Mouse (Mus musculus): ENCODE measurements around the gene Mmp24.

The Mmp24 gene

DNA sequence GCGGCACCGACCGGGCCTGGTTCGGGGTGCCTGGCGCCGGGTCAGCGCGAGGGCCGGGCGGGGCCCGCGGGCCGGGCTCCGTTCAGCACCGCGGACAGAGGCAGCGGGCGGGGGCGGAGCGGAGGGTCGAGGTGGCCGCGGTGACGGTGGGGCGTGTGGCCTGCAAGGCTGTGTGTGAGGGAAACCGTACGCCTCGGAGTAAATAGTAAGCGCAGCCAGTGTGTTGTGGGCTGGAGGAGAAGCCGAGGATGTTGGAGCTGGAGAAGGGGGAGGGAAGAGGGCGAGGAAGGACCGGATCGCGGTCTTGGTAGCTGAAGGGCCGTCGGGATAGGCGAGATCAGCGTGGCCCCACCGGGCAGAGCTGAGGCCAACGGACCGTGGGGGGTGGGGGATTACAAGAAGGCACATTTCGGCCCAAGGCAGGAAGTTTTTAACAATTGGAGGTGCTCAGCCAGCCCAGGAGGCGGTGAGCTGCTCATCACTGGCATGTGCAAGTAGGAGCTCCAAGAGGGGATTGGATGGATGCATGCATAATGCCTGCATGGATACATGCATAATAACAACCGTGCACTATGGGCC, 632 bp downstream of the Mmp24 start:
- DNase-seq (ENCODE audit: inconsistent ontology term) = peak; percentile 72

DNA sequence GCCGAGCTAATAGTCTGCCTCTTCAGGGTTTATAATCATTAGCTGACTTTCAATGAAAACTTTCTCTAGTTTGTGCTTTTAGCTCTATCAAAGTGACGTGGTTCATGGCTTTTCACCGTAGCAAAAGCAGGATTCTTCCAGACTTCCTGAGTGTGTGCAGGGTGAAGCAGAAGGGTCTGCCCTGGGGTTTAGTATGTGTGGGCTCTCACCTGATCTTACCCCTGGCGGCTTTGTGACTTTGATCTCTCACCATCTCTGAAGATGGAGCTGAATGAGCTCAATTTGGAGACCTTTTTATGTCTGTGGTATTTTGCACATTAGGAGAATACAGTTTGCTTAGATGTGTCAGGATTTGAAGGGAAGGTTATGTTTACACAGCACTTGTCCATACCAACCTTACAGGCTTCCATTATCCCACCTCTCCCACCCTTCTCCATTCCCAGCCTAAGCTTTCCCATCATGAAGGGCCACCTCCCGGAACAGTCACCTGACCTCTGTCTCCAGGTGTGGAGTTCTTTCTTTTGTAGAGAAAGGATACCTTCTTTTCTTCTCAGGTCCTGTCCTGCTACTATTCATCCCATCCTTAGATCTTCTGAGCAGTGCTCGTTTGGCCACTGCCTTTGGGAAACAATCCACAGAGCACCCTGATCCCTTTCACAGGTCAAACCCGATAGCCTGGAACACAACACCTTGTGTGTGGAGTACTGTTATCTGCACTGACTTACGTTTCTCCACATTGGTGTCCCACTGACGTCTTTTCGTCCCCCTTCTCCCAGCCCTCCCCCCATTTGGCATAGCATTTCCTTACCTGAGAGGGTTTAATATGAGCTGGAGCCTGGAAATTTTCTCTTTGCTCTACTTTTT, 1.9 kb downstream of the Mmp24 start:
- no peak for DNase-seq (ENCODE audit: inconsistent ontology term)

DNA sequence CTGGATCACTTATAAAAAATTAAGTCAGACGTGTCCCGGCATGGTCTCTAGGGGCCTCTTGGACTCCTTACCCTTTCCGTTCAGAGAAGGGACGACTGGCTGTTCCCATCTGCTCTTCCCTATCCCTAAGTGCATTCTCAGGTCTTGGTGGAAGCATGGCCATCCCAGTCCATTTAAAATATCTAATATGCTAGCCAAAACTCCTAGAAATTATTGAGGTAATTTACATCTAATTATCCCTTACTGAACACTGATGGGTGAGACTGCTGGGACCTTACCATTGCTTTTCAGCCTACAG, 2.5 kb downstream of the Mmp24 start:
- no peak for DNase-seq (ENCODE audit: inconsistent ontology term)

DNA sequence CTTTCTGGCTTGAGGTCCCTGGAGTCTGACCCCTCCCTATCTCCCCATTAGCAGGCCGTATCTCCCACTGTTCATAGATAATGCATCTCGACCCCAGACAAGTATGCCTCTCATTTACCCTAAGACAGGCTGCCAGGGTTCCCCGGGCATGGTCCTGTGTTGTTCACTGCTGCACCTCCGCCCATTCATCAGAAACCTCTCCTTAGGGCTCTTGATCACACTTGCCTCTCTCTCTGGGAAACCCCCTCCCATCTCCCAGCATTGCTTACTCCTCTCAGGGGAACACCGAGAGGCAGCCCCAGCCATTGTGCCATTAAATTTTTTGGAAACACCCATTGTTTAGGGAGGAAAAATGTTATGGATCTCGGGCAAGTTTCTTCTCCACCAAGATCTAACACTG, 2.9 kb downstream of the Mmp24 start:
- no peak for DNase-seq (ENCODE audit: inconsistent ontology term)

DNA sequence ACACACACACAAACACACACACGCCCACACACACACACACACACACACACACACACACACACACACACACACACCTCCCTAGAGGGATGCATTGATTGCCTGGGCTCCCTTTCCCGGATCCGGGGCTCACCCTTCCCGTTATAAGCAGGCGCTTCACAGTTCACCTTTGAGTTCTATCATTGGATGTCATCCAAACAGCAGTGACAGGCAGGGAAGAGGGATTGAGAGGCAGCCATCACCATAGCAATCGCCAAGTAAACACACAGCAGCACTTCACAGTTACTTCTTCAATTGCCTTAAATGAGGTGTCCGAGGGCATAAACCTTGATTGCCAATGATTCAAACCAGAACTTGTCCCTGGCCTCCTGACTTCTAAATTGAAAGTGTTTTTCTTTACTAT, 3.9 kb downstream of the Mmp24 start:
- DNase-seq (ENCODE audit: inconsistent ontology term) = peak; percentile 14

DNA sequence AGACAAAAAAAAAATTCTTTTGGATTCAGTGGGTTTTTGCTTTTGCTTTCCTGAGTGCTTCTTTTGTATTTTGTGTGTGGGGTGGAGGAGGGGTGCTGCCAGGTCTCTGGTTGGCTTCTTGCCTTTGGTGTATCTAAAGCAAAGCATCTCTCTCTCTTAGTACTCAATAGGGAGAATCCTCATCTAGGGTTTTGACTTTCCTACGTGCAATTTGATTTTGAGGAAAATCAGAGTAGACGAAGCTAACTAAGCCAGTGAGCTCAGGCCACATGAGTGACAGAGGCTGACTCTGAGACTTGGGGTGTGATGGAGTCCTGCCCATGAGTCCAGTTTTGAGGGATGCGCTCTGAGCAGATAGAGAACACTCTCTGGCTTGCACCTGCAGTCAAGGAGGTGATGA, 4.4 kb downstream of the Mmp24 start:
- DNase-seq (ENCODE audit: inconsistent ontology term) = no peak

DNA sequence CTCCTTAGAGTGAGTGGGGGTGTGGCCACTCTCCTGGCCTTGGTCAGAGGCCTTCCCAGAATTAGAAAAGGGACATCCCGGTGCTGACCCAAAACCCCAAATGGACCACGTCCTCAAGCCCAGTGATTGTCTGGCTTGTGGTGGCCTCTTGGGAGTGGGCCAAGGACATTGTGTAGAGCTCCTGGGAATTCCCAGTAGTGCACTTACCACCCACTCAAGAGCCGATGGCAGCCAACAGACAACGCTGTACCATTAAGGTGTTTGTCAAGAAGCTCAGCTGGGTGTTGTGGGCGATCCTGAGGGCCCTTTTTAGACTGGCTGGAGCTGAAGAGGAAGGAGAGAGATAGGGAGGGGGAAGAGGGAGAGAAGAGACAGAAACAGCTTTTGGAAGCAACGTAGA, 9.4 kb downstream of the Mmp24 start:
- DNase-seq (ENCODE audit: inconsistent ontology term) = no peak

DNA sequence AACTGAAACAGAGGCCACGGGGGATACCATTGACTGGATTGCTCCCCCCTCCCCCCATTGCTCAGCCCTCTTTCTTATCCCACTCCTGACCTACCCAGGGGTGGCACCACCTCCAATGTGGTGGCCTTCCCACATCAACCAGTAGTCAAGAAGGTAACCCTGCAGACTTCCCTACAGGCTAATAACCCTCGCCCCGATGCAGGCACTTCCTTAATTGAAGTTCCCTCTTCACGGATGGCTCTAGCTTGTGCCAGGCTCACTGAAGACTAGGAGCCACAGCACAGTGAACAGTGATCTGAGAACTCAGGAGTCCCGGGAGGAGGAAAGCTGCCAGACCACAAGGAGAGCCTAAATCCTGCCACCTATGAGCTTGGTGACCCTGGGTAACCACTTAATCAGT, 11.8 kb downstream of the Mmp24 start:
- no peak for DNase-seq (ENCODE audit: inconsistent ontology term)

DNA sequence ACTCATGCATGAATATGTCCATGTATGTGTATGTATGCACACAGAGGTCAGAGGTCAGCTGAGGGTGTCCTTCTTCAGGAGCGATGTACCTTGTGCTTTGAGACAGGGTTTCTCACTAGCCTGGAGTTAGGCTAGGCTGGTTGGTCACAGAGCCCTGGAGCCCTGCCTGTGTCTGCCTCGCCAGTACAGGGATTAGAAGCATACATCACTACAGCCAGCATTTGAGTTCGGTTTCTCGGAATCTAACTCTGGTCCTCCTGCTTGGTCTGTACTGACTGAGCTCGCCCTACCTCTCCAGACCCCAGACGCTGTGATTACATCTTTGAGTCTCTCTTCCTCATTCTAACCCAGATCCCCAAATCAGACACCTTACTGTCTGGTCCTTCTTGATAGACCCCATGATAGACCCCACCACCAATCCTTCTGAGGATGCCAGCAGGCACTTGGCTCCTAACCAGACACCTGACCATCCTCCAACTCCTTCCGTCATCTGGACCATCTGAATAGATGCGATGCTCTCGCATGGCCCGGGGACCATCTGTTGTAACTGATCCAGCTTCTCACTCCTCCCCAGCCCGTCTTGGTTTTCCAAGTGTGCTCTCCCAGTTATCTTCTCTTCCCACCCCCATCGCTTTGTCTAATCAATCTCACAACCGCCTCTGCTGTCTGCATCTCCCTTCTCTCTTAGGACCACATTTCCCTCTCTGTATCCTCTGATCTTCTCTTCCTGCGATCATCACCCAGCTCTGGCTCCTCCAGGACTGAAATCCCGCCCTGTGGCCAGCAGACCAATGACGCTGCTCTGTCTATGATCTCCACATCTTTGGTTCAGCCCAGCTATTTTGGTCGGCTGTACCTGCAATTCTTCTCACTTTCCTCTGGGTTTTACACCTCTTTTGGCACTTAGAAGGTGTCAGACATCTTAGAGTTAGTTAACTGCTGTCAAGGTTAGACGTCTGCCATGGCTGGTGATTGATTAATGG, 13.1 kb downstream of the Mmp24 start:
- no peak for DNase-seq (ENCODE audit: inconsistent ontology term)

DNA sequence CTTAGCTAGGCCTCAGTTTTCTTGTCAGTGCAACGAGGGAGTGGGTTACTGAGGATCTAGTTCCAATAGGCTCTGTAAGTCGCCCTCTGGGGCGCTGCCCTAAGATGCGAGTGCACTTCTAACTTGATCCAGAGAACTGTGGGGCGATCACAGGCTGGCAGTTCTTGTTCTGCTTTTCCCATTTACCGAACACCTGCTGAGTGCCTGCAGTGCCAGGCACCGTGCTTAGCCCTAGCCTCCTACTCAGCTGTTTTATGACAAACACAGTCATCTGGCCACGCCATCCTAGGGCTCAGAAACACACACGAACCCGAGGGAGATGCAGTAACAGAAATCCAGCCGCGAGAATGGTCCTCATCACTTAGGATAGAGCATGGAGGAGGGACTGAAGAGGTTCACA, 17.8 kb downstream of the Mmp24 start:
- DNase-seq (ENCODE audit: inconsistent ontology term) = no peak

DNA sequence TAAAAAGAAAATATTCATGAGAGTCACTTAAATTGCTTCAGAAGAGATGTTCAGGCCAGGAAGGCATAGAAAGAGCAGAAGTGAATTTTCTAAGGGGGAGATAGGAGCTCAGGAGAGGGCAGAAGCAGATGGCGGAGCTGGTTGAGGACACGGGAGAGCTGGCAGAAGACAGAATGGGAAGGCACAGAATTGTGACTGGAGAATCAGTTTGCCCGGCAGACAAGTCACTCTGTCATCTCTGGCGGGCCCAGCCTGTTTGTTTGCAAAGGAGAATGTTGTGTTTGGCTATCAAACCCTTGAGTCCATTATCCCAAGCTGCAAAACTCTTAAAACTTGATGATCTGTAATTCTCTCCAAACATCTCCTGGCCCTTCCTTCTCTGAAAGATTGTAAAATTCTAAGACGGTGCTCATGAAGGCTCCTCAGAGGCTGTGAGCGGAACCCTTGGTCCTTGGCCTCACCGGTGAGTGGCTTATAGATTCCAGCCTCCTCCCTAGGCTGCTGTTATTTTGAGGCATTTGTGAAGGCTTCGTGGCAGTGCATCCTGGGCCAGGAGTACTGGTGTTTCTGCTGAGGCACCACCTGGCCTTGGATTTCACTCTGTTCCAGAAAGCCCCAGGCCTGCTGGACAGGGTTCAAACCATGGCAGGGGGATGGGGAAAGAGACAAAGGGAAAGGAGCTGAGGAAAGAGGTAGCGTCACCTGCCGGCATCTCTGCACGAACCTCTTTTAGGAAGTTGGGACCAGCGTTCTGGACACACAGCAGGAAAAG, 19.7 kb downstream of the Mmp24 start:
- no peak for DNase-seq (ENCODE audit: inconsistent ontology term)

DNA sequence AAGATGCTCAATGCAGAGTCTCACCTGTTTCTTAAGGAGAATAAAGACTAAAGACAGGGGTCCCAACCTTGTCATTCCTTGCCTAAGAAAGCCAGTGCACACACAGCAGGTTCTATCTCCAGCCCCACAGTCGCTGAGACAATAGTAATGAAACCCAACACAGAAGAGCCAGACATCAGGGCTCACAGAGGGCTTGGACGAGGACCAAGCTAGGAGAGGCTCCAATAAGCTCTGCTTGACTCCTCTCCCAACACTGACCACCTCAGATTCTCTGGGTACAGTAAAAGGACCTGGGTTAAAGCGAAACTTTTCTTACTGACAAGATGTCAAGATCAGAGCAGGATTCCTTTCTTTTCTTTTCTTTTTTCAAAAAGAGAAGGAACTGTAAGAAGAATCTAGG, 23.5 kb downstream of the Mmp24 start:
- DNase-seq (ENCODE audit: inconsistent ontology term) = no peak

DNA sequence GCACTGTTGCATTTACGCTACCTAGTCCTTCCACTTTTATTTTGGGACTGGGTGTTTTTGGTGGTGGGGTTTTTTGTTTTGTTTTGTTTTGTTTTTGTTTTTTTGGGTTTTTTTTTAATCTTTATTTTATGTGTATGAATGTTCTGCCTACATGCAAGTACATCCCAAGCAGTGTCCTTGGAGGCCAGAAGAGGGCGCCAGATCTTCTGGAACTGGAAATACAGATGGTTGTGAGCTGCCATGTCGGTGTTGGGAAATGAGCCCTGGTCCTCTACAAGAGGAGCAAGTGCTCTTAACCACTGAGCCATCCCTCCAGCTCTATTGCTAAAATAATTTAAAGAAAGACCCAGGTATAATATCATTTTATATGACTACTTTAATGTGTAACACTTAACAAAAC, 27.6 kb downstream of the Mmp24 start:
- no peak for DNase-seq (ENCODE audit: inconsistent ontology term)

DNA sequence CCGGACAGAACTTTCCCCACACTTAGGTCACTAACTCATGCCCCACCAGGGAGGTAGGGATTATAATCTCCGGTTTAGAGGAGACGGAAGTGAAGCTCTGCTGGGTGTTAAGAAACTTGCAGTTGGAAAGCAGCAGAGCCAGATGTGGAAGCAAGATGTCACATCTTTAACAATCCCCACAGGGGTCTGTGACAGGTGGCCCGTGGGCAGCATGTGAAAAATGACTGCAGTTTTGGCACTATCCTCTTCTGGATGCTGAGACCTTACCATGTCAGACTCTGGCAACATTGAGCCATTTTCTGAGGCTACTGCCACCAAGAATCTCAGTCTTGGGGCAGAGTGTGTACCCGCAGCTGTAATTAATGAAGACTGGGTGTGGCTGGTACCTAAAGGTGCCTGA, 28.9 kb downstream of the Mmp24 start:
- DNase-seq (ENCODE audit: inconsistent ontology term) = no peak

DNA sequence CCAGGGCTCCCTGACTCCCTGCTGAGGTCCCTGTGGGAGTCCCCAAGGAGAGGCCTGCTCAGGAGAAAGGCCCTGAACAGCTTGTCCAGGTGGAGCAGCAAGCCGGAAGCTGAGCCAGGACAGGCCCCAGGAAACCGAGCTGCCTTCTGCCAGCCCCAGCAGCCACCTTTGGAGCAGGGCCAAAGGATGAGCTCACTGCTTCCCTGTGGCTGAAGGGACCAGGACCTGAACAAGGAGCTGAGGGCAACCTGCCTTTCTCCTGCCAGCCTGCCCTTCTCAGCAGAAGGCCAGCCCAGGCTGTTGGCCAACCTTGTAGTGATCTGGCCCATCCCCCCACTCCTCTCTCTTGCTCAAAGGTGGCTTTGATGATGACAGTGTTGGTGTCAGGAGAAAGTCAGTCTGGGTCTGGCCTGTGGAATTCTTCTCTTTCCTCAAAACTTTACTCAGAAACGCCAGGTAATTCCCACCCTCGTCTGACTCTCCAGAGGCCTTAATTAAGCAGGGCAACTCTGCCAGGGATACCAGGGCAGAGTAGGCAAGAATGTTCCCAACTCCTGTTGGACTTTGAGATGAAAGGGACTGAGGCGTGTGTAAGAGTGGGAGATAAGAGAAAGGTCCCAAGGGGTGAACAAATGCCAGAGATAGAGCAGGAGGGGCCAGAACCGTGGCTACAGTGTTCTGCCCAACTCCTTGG, 30.2 kb downstream of the Mmp24 start:
- peak; percentile 68 for DNase-seq (ENCODE audit: inconsistent ontology term)

DNA sequence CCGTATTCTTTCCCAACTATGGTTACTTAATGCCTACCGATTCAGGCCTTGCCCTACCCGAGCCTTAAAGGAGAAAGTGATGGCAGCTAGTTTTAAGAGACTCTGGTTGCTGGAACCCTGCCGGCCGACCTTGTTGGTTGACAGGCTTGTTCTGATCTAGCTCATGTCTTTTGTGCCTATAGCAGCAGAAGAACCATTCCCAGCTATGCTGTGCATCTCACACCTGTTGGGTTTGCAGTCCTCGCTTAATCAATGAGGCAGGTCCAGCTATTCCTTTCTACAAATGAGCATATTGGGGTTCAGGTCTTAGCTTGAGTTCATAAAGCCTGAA, 30.7 kb downstream of the Mmp24 start:
- no peak for DNase-seq (ENCODE audit: inconsistent ontology term)

DNA sequence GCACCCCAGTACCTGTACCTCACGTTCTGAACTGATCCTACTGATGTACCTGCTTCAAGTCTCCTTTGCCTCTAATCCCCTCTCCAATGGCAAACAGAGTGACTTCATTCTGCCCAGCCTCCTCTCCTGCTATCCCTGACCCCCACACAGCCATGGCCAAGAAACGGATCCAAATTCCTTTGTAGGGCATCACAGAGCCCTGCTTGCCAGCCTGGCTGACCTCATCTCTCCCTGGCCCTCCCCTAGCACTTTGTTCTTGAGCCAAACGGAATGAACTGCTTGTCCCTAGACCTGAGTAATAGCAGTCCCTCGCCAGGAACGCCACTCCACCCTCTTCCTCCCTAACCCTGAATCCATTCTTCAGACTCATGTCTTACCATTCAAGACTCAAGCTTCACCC, 31.4 kb downstream of the Mmp24 start:
- peak; percentile 84 for DNase-seq (ENCODE audit: inconsistent ontology term)

DNA sequence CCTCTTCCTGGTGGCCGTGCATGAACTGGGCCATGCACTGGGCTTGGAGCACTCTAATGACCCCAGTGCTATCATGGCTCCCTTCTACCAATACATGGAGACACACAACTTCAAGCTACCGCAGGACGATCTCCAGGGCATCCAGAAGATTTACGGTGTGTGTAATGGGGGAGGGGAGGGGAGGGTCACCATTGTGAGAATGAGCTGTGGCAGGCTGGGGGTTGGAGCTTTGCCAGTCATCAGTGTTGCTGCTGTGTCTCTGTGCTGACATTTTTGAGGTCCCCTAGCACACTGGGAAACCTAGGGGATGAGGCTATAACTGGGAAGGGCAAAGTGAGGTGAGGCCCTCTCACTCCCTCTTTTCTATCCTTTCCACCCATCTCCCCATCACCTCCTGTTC, 32.3 kb downstream of the Mmp24 start:
- DNase-seq (ENCODE audit: inconsistent ontology term) = no peak

DNA sequence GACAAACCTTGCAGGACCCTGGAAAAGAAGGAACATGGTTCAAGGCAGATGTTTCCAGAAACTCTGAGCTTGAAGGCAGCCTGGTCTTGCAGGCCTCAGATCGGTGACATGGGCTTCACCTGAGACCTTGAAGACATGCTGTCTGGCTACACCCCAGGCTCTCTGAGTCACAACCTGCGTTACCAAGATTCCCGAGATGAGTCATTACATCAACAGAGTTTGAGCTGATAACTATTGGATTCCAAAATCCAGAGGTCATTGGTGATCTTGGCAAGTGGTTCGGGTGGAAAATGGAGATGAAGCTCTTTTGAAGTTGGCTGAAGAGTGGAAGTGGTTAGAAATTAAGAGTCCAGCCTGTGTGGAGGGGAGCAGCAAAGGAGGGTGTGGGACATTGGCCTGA, 34.5 kb downstream of the Mmp24 start:
- peak; percentile 59 for DNase-seq (ENCODE audit: inconsistent ontology term)

DNA sequence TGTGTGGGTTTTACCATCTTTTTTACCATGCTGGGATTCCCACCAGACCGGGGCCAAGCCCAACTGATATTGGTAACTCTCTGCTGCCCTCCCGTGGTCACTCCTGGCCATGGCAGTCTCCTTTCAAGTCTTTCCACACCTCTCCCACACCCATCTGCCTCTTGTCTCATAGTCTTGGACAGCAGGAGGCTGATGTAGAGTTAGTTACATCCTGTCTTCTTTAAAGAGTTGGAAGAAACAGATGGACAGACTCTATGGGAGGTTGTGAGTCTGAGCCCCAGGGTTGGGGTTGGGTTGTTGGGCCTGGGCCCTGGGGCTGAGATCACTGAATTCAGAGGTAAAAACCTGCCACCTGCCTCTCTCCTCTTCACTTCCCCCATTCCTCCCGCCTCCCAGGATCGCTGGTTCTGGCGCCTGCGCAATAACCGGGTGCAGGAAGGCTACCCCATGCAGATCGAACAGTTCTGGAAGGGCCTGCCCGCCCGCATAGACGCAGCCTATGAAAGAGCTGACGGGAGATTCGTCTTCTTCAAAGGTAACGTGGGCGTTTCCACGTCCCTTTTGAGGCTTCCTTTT, 36.8 kb downstream of the Mmp24 start:
- DNase-seq (ENCODE audit: inconsistent ontology term) = peak; percentile 51

DNA sequence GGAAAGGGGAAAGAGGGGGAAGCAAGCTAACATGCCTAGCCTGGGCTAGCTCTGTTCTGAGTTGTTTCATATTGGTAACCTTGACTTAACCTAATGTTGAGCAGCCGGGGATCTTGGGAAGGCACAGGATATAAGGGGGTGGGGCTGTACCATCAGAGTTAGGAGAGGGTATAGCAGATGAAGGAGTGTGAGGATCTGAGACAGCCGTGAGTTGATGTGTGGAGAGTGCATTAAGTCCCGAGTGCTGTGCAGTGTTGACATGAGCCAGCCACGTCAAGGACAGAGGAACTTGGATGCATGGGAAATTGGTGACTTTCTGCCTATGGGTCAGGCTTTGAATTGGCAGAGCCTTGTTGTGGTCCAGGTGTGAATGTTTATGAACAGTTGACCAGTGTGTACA, 37.5 kb downstream of the Mmp24 start:
- no peak for DNase-seq (ENCODE audit: inconsistent ontology term)
